Mouse (Mus musculus): Measurements from ENCODE around the gene Krt5.

GRCm38 (mm10) chr15:101737786-101738185 lies 25.1 kb upstream of the Krt5 start:
- no peak for TF ChIP-seq CTCF (IDR thresholded peaks at IDR 0.05; ENCODE audit: low read depth, low read length)
- TF ChIP-seq POLR2A (IDR thresholded peaks at IDR 0.05; ENCODE audit: extremely low read depth, insufficient read depth, low read length), result no peak
